Mouse (Mus musculus) heart, postnatal 0 days (tissue): ENCODE data around the gene Mfsd4b5.

ENCODE experiments used
- CTCF ChIP-seq: IDR thresholded peaks from 2 replicates; pipeline ENCODE4 v1.5.1; 2016; ENCODE audit warnings: antibody characterized with exemption, control low read depth, low read depth
- EP300 ChIP-seq: IDR thresholded peaks from 2 replicates; pipeline ENCODE4 v1.6.1; 2016; ENCODE audit warnings: antibody characterized with exemption, low read depth

GRCm38 (mm10) chr10:39977346-39977745 is 9.1 kb downstream of the Mfsd4b5 start:
- no peak for TF ChIP-seq CTCF
- no peak for TF ChIP-seq EP300
